Mouse (Mus musculus) MEL (cell line): ENCODE measurements around the gene Zswim4. TPM values are rescaled to one million over a fixed set of nuclear protein-coding genes. Genes with fewer than 3 reads are reported as not detected.

Experiments used
- DNase-seq: peaks from one replicate; pipeline ENCODE4 v3.0.0; 2011; ENCODE audit warnings: low read depth, low spot score
- H3K27ac ChIP-seq: 2 replicates; pipeline ENCODE4 v1.5.1; 2012; ENCODE audit warnings: low read depth, mild to moderate bottlenecking, control low read depth, low read length, moderate library complexity; ENCODE audit not compliant: control insufficient read depth
- H3K27me3 ChIP-seq, 2 experiments: fragments of 150-350 bp in 1 of 2; sonication (generic) in 1 of 2; 2 replicates each; pipeline ENCODE4 v1.6.1; 2012; ENCODE audit warnings: low read length in 2 of 2, mild to moderate bottlenecking in 2 of 2, improper control_type of control experiment in 1 of 2, moderate library complexity in 1 of 2; ENCODE audit not compliant: insufficient read depth in 2 of 2, control insufficient read depth in 1 of 2
- H3K36me3 ChIP-seq, 2 experiments: 2 replicates each; pipeline ENCODE4 v1.6.1; 2012 to 2014; ENCODE audit warnings: low read length in 2 of 2, improper control_type of control experiment in 1 of 2, inconsistent platforms in 1 of 2, mild to moderate bottlenecking in 1 of 2; ENCODE audit not compliant: insufficient read depth in 2 of 2, control insufficient read depth in 1 of 2
- H3K4me1 ChIP-seq, 2 experiments: fragments of 150-350 bp in 1 of 2; sonication (generic) in 1 of 2; 2 replicates each; pipeline ENCODE4 v1.6.1; 2012; ENCODE audit warnings: low read length in 2 of 2, improper control_type of control experiment in 1 of 2, mild to moderate bottlenecking in 1 of 2; ENCODE audit not compliant: insufficient read depth in 2 of 2, control insufficient read depth in 1 of 2
- H3K4me3 ChIP-seq, 2 experiments: fragments of 150-350 bp in 1 of 2; sonication (generic) in 1 of 2; 2 replicates each; pipeline ENCODE4 v1.5.1; 2012; ENCODE audit warnings: low read depth in 2 of 2, low read length in 2 of 2, mild to moderate bottlenecking in 2 of 2, moderate library complexity in 2 of 2, control low read depth in 1 of 2, improper control_type of control experiment in 1 of 2; ENCODE audit not compliant: control insufficient read depth in 1 of 2, insufficient read depth in 1 of 2
- H3K79me2 ChIP-seq: 2 replicates; pipeline ENCODE4 v1.6.1; 2012; ENCODE audit warnings: mild to moderate bottlenecking, low read length, moderate library complexity; ENCODE audit not compliant: control insufficient read depth, poor library complexity, insufficient read depth
- H3K9ac ChIP-seq: 2 replicates; pipeline ENCODE4 v1.6.1; 2012; ENCODE audit warnings: low read depth, mild to moderate bottlenecking, control low read depth, low read length, moderate library complexity; ENCODE audit not compliant: control insufficient read depth, poor library complexity, severe bottlenecking
- H3K9me3 ChIP-seq: fragments of 150-350 bp; sonication (generic); replicated peaks from 2 replicates; pipeline ENCODE4 v1.6.1; 2012; ENCODE audit warnings: mild to moderate bottlenecking, low read length, improper control_type of control experiment, moderate library complexity; ENCODE audit not compliant: insufficient read depth
- CHD2 ChIP-seq: IDR thresholded peaks from 2 replicates; pipeline ENCODE4 v1.6.1; 2011; ENCODE audit warnings: low read length, improper control_type of control experiment
- CTCF ChIP-seq, 3 experiments: IDR thresholded peaks in 2 of 3; conservative IDR thresholded peaks in 1 of 3; 2 replicates each; pipeline ENCODE4 v1.5.1; 2011 to 2012; ENCODE audit warnings: low read length in 3 of 3, low read depth in 2 of 3, mild to moderate bottlenecking in 2 of 3, improper control_type of control experiment in 1 of 3, inconsistent platforms in 1 of 3, mixed read lengths in 1 of 3, moderate library complexity in 1 of 3; ENCODE audit not compliant: control insufficient read depth in 1 of 3, insufficient read depth in 1 of 3, poor library complexity in 1 of 3, severe bottlenecking in 1 of 3
- EP300 ChIP-seq, 2 experiments: IDR thresholded peaks; 2 replicates each; pipeline ENCODE4 v1.6.1; 2011; ENCODE audit warnings: improper control_type of control experiment in 2 of 2, low read length in 2 of 2, low read depth in 1 of 2, mild to moderate bottlenecking in 1 of 2
- ETS1 ChIP-seq: IDR thresholded peaks from 2 replicates; pipeline ENCODE4 v1.6.1; 2012; ENCODE audit warnings: low read depth, mild to moderate bottlenecking, inconsistent platforms, low read length, improper control_type of control experiment, moderate library complexity
- GABPA ChIP-seq: IDR thresholded peaks from 2 replicates; pipeline ENCODE4 v1.6.1; 2012; ENCODE audit warnings: low read depth, mild to moderate bottlenecking, inconsistent platforms, low read length, improper control_type of control experiment, moderate library complexity
- GATA1 ChIP-seq: IDR thresholded peaks from 2 replicates; pipeline ENCODE4 v1.6.1; 2011; ENCODE audit warnings: low read depth, low read length, improper control_type of control experiment
- KAT2A ChIP-seq: conservative IDR thresholded peaks from 2 replicates; pipeline ENCODE4 v1.6.1; 2012; ENCODE audit warnings: low read depth, low read length, improper control_type of control experiment, inconsistent platforms
- MAFK ChIP-seq: IDR thresholded peaks from 2 replicates; pipeline ENCODE4 v1.6.1; 2011; ENCODE audit warnings: low read depth, mild to moderate bottlenecking, low read length, improper control_type of control experiment, borderline replicate concordance
- MXI1 ChIP-seq: IDR thresholded peaks from 2 replicates; pipeline ENCODE4 v1.6.1; 2011; ENCODE audit warnings: mild to moderate bottlenecking, low read depth, low read length, improper control_type of control experiment
- MYB ChIP-seq: IDR thresholded peaks from 2 replicates; pipeline ENCODE4 v1.6.1; 2011; ENCODE audit warnings: mild to moderate bottlenecking, low read depth, low read length, improper control_type of control experiment
- MYC ChIP-seq: IDR thresholded peaks from 2 replicates; pipeline ENCODE4 v1.6.1; 2011; ENCODE audit warnings: low read depth, mild to moderate bottlenecking, low read length, improper control_type of control experiment, moderate library complexity
- RAD21 ChIP-seq: IDR thresholded peaks from 2 replicates; pipeline ENCODE4 v1.6.1; 2011; ENCODE audit warnings: mild to moderate bottlenecking, low read depth, low read length, improper control_type of control experiment
- RCOR1 ChIP-seq: IDR thresholded peaks from 2 replicates; pipeline ENCODE4 v1.6.1; 2012; ENCODE audit warnings: low read depth, mild to moderate bottlenecking, inconsistent platforms, low read length, improper control_type of control experiment
- SIN3A ChIP-seq: IDR thresholded peaks from 2 replicates; pipeline ENCODE4 v1.6.1; 2012; ENCODE audit warnings: low read length, improper control_type of control experiment, inconsistent platforms
- SMC3 ChIP-seq: IDR thresholded peaks from 2 replicates; pipeline ENCODE4 v1.6.1; 2011; ENCODE audit warnings: low read depth, low read length, improper control_type of control experiment
- TBP ChIP-seq: IDR thresholded peaks from 2 replicates; pipeline ENCODE4 v1.8.0; 2011; ENCODE audit warnings: low read depth, low read length, improper control_type of control experiment
- TCF12 ChIP-seq: IDR thresholded peaks from 2 replicates; pipeline ENCODE4 v1.6.1; 2014; ENCODE audit warnings: low read depth, mild to moderate bottlenecking, inconsistent platforms, low read length, improper control_type of control experiment, moderate library complexity
- USF1 ChIP-seq: IDR thresholded peaks from 2 replicates; pipeline ENCODE4 v1.6.1; 2014; ENCODE audit warnings: low read depth, mild to moderate bottlenecking, inconsistent platforms, low read length, improper control_type of control experiment, moderate library complexity
- USF2 ChIP-seq, 2 experiments: IDR thresholded peaks; 2 replicates each; pipeline ENCODE4 v1.6.1; 2011 to 2012; ENCODE audit warnings: improper control_type of control experiment in 2 of 2, low read length in 2 of 2, borderline replicate concordance in 1 of 2, inconsistent platforms in 1 of 2, low read depth in 1 of 2, mild to moderate bottlenecking in 1 of 2; ENCODE audit not compliant: insufficient read depth in 1 of 2
- ZC3H11A ChIP-seq: IDR thresholded peaks from 2 replicates; pipeline ENCODE4 v1.6.1; 2012; ENCODE audit warnings: low read depth, mild to moderate bottlenecking, inconsistent platforms, low read length, improper control_type of control experiment
- ZMIZ1 ChIP-seq: IDR thresholded peaks from 2 replicates; pipeline ENCODE4 v1.6.1; 2012; ENCODE audit warnings: low read depth, mild to moderate bottlenecking, inconsistent platforms, low read length, improper control_type of control experiment, moderate library complexity
- ZNF384 ChIP-seq: IDR thresholded peaks from 2 replicates; pipeline ENCODE4 v1.6.1; 2012; ENCODE audit warnings: low read depth, mild to moderate bottlenecking, inconsistent platforms, low read length, improper control_type of control experiment
- polyA plus RNA-seq, 2 experiments: library from polyadenylated mRNA; stranded (reverse) in 1 of 2; unstranded in 1 of 2; fragments of >175 nt in 1 of 2; fragments of >200 nt in 1 of 2; gene quantifications; 2 replicates each; pipeline versions ENCODE4 v1.2.1 to v1.2.4; 2012; ENCODE audit warnings: low replicate concordance in 2 of 2, low read depth in 1 of 2; ENCODE audit not compliant: insufficient read length in 2 of 2, insufficient read depth in 1 of 2, missing spikeins in 1 of 2
- total RNA-seq: library from RNA; depleted of rRNA; stranded (reverse); fragments of 300-350 nt; gene quantifications from 2 replicates; pipeline ENCODE4 v1.2.3, GENCODE M21; 2012

The Zswim4 gene
- total and polyA plus RNA-seq, 3 experiments = 3.6 to 7.4 TPM; not detected in 1

DNA sequence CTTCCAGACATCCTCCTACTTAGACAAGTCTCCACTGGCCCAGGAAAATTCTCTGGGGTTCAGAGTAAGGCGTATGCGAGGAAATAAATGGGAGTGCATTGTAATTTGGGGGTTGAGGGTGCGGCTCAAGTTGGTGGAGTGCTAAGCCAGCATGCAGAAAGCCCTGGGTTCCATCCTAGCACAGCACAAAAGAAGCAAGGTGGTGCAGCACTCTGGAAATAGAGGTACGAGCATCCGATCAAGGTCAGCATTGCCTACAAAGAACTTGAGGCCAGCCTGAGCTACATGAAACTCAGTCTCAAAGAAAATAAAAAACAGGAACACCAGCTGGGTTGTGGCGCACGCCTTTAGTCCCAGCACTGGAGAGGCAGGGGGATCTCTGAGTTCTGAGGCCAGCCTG is 51.7 kb downstream of the Zswim4 start, which contains the start of gene Nanos3:
Nanos3 (minus strand) TSS at position 101 of the 400 bp plus-strand sequence.
- Histone ChIP-seq H3K4me1 (peaks cover 2 to 11% of the 10 kb centered on the region in 2 experiments; a peak in 3 of 4 replicates), H3K9ac (peak within 1 kb of the TSS; percentile 87)
- no peak for TF ChIP-seq TCF12
- no peak for TF ChIP-seq ZC3H11A
- TF ChIP-seq RCOR1 = no peak
- no peak for TF ChIP-seq SMC3
- TF ChIP-seq MYC = no peak
- no peak for TF ChIP-seq USF2 (IDR thresholded peaks at IDR 0.05; ENCODE audit: borderline replicate concordance in 1 of 2, insufficient read depth in 1 of 2, low read depth in 1 of 2, low read length in 2 of 2)
- no peak for TF ChIP-seq MXI1
- TF ChIP-seq MAFK = no peak
- TF ChIP-seq TBP = no peak
- TF ChIP-seq CHD2 = no peak
- TF ChIP-seq USF1 = no peak

GRCm38 (mm10) chr8:84184085-84185043 is 52.5 kb downstream of the Zswim4 start:
- H3K9me3 ChIP-seq = no peaks in the 10 kb centered on the region
- no peaks in the 10 kb centered on the region for H3K36me3 ChIP-seq
- H3K4me1 ChIP-seq = peaks cover 2 to 11% of the 10 kb centered on the region in 2 experiments; a peak in 3 of 4 replicates
- DNase-seq = peak; percentile 50
- H3K27ac ChIP-seq = no peak overlapping the region
- peaks cover 8% of the 10 kb centered on the region; the same call in 1 of the 2 replicates for H3K79me2 ChIP-seq
- no peak for TF ChIP-seq TCF12
- no peak for TF ChIP-seq GABPA
- TF ChIP-seq SIN3A = no peak
- TF ChIP-seq ZNF384 = no peak
- TF ChIP-seq CTCF (IDR thresholded peaks at IDR 0.05 in 2 of 3, conservative IDR thresholded peaks at IDR 0.05 in 1 of 3; ENCODE audit: control insufficient read depth in 1 of 3, insufficient read depth in 1 of 3, low read depth in 2 of 3, low read length in 3 of 3, poor library complexity in 1 of 3, severe bottlenecking in 1 of 3) = no peak
- no peak for TF ChIP-seq RCOR1
- no peak for TF ChIP-seq MAFK
- TF ChIP-seq TBP = no peak
- no peak for TF ChIP-seq GATA1
- no peak for TF ChIP-seq KAT2A
- no peak for TF ChIP-seq USF2 (IDR thresholded peaks at IDR 0.05; ENCODE audit: borderline replicate concordance in 1 of 2, insufficient read depth in 1 of 2, low read depth in 1 of 2, low read length in 2 of 2)
- TF ChIP-seq MYB = no peak
- TF ChIP-seq RAD21 = no peak
- no peak for TF ChIP-seq EP300 (IDR thresholded peaks at IDR 0.05; ENCODE audit: low read depth in 1 of 2, low read length in 2 of 2)
- TF ChIP-seq ZMIZ1 = no peak
- no peak for TF ChIP-seq MYC
- no peak for TF ChIP-seq CHD2
- no peak for TF ChIP-seq ETS1
- peak overlapping the region; percentile 87 for H3K9ac ChIP-seq
- H3K27me3 ChIP-seq = no peaks in the 10 kb centered on the region
- H3K4me3 ChIP-seq = peak overlapping the region; percentile 75 to 78

More for the DNA sequence above, 51.7 kb downstream of the Zswim4 start, which contains the start of gene Nanos3:
- DNase-seq = no peak
- no peaks in the 10 kb centered on the region for H3K9me3 ChIP-seq
- H3K4me3 ChIP-seq = peak within 1 kb of the TSS; percentile 75 to 78
- peaks cover 8% of the 10 kb centered on the region; the same call in 1 of the 2 replicates for H3K79me2 ChIP-seq
- H3K36me3 ChIP-seq = no peaks in the 10 kb centered on the region
- H3K27me3 ChIP-seq = no peaks in the 10 kb centered on the region
- H3K27ac ChIP-seq = no peak within 1 kb of the TSS
